Mouse (Mus musculus) urinary bladder, postnatal 36 days (tissue): ENCODE data around the gene Abi3.
"Not testable (repeated sequence)": the region's sequence is repeated elsewhere in the genome, so short reads cannot be mapped to it uniquely, and the experiment has no call there.

Experiments
- DNase-seq, 2 experiments: peaks; one replicate each; pipeline ENCODE4 v3.0.0; 2022; ENCODE audit warnings: low spot score in 2 of 2, mixed read lengths in 1 of 2

Gene Abi3

DNA sequence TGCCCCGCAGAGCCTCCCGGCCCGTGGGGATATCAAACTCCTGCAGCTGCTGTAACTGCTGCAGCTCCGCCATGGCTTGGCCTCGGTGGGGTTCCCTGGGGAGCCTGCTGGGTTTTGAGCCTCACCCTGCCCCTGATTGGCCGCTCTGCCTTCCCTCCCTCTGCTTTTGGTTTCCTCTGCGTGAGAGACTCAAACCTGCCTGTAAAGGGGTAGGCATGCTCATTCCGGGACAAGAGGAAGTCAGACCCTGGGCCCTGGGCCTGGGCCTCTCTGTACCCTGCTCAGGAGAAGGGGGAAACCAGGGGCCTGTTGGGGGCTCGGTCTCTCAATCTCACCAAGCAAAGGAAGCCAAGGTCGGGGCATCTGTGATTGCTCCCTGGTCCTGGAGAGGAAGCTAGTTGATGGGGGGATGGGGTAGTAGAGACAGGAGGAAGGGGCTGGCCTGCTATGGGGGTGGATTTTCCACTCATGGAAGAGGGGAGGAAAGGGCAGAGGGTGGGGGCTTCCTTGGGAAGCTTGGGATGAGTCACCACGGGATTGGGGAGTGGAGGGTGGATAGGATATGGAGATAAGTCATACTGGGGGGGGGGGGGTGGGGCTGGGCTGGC, at the start of gene Abi3:
Gene Abi3, minus strand, starts transcription at position 403 of the 608 bp plus-strand sequence.
- DNase-seq = no peak

DNA sequence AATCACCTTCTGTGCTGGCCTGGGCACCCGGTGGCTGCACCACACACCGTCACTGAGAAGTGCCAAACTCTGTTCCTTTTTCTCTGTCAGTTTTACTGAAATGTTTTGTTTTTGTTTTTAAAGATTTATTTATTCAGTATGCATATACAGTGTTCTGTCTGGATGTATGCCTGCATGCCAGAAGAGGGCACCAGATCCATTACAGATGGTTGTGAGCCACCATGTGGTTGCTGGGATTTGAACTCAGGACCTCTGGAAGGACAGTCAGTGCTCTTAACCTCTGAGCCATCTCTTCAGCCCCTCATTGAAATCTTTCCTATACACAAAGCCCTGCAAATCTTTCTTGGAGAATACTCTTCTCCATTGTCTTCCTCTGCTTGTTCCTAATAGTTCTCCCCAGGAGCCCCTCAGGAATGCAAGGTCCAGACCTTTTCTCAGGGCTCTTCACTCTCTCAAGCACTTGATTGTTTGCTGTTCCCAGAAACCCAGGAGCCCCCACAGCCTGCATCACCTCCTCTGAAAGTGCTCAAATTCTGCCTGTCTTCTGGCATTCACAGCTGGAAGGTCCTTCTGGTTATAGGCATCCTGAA, 48.3 kb upstream of the Abi3 start:
- no peak for DNase-seq

DNA sequence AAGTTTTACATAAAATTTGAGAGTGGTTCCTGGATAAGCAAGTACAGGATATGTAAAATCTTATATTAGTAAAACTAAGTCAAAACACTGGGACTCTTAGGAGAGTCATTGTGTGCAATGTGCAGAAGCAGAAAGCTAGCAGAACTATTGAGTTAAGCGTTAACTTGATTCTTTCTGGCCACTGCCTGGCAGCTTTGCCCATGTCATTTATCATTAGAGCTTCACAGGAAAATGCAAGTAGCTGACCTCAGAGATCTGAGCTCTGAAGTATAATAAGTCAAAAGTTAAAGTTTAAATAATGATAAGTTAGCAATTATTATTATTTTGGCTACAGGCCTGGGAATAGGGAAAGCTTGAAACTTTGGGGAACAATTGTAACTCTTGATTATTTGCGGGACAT, 37.6 kb upstream of the Abi3 start:
- DNase-seq = not testable (repeated sequence)

DNA sequence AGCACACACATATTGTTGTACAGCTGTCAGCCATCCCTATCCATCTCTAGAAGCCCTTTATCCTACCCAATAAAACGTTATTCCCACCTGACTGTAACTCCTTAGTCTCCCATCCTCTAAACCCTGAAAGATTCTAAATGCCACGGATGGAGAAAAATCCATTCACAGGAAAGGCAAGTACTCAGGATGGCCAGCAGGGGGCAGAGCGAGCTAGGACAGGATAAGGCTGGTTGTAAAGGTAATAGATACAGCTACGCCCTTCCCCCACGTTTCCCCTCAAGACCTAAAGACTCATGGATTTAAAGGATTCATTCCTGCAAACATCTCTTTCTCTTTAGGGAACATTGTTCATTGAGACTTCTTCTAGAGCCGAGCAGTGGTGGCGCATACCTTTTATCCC, 34.0 kb upstream of the Abi3 start:
- DNase-seq = peak; percentile 13 to 49

GRCm38 (mm10) chr11:95875804-95876203, 33.5 kb upstream of the Abi3 start:
- DNase-seq = no peak

DNA sequence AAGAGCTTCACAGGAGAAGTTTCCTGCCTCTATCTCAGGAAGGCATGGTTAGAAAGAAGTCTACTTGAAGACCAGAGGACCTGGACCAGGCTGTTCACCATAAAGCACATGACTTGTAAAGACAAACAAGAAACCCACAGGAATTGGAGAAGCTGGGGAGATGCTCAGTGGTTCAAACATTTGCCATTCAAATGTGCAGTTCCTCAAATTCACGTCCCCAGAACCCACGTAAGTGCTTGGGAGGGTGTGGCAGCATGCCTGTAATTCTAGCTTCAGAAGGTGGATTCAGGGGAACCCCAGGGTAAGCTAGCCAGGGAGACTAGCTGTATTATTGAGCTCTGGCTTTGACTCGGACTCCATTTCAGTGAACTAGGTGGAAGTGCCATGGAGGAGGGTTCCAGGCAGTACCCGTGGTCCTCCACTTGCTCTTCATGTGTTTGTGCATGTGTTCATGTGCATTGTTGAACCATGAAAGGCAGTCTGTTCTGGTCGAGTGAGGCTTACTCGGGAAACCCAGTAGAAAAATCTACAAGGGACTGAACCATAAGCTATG, 27.7 kb upstream of the Abi3 start:
- no peak for DNase-seq

DNA sequence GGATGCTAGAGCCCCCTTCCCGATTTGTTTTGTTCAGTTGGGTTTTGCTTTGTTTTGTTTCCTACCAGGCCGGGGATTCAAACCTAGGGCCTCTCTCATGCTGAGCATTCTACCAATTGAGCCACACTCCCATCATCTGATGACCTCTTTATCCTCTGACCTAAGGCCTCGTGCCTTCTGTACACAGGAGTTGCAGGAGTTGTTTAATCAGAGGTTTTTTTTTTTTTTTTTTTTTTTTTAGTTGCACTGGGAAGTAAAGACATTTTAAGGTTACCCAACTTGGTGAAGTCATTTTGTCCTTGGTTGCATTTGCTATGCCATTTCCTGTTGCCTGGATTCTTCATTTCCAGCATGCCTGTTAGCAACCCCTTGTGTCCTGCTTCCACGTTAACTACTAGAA, 27.2 kb upstream of the Abi3 start:
- no peak for DNase-seq

- no peak for DNase-seq
Measured at GRCm38 (mm10) chr11:95861397-95861796, 19.1 kb upstream of the Abi3 start.

- no peak for DNase-seq
Measured at GRCm38 (mm10) chr11:95860071-95860490, 17.8 kb upstream of the Abi3 start.

DNA sequence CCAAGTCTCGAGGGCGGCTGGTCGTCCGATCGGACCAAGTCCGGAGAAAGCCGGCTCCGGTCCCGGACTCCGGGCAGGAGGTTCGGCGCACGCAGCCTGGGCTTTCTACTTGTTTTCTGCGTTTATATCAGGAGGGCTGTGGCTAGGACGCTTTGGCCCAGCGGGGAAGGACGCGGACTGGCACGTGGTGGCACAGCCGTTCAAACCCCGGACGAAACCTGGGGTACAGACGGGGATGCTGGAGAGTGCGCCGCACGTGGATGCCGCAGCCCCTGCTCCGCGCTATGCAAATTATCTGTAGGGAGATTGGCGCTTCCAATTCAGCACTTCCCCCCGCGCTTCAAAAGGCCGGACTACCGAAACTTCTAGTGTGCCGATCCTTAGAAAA, 17.2 kb upstream of the Abi3 start:
- DNase-seq = peak in 1 of 2 experiments; percentile 68

DNA sequence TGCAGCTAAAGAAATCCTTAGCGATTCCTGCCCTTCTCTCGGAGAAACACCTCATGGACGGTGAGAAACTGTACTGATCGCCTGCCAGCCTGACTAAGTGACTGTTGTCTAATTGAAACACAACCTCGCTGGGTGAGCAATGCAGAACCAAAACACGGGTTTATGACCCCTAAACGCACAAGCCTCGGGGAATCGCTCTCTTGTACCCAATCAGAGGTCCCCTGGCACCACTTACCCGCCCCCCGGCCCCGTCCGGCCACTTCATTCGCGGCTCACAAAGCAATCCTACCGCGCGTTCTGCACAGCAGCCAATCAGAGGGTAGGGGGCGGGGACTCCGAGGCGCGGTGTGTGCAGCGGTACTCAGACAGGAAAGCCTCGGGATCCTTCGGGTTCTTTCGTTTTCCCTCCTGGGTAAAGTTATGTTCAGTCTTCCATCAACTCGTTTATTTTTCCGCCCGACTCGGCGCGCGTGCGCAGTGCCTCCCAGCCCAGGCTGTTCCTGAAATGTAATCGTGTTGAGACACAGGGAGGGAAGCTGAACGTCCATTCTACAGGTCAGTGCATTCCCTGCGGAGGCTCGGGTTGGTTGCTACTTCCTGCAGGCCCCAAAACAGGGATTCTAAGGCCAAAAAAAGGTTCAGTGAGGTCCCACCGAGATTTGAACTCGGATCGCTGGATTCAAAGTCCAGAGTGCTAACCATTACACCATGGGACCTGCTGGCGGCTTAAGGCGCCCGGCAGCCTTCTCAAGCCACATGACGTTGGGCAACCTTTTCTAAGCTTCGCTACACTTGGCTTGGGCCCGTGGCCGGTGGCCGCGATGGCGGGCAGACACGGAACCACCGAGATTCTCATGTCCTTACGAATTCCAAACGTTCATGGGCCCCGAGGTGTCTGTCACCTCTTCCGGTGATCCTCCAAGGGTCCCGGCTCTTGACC, 16.5 kb upstream of the Abi3 start:
- peak; percentile 94 to 97 for DNase-seq

- no peak for DNase-seq
Measured at GRCm38 (mm10) chr11:95857716-95858527, 15.6 kb upstream of the Abi3 start.

DNA sequence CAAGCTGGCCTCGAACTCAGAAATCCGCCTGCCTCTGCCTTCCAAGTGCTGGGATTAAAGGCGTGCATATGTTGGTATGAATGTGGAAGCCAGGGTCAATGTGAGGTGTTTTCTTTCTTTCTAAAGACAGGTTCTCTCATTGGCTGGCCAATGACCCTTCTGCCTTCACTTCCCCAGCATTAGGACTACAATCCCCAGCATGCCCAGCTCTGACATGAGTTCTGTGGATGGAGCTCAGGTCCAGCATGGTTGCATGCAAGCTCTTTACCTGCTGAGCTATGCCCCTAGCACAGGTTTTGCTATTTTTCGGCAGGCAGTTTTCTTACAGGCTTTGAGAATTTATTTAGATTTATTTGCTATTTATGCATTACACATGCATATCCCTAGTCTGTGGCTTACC, 15.0 kb upstream of the Abi3 start:
- no peak for DNase-seq

DNA sequence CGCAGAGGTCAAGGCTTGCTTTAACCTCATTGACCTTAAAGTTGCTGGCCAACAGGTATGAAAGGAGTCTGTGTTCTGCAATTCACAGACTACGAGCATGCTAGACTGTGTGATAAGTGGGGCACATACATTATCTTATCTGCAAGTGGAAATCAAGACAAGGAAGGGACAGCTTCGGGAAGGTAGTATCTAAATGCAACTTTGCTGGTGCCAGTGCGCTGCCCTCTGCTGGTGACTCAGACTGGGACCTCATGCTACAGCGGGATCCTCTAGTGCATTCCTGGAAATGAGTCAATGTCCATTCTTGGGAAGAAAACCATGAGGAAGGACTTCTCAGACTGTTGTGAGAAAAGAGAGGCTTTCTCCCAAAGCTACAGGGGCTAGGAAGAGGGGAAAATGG, 11.4 kb upstream of the Abi3 start:
- peak; percentile 35 to 70 for DNase-seq

DNA sequence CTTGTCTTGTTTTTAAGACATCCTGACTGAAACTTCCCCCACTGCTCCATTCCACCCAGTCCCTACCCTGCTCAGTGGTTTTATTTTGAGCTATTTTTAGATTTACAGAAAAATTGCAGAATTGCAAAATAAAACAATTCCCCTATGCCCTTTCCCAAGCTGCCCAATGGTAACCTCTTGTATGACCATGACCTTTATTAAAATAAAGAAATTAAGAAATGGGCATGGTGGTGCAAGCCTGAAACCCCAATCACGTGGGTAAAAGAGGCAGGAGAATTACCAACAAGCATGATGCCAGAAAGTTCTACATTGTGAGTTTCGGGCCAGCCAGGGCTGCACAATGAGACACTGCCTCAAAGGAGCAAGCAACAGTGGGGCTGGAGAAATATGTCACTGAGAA, 8.6 kb upstream of the Abi3 start:
- DNase-seq = no peak

GRCm38 (mm10) chr11:95844935-95845334, 2.7 kb upstream of the Abi3 start:
- no peak for DNase-seq

DNA sequence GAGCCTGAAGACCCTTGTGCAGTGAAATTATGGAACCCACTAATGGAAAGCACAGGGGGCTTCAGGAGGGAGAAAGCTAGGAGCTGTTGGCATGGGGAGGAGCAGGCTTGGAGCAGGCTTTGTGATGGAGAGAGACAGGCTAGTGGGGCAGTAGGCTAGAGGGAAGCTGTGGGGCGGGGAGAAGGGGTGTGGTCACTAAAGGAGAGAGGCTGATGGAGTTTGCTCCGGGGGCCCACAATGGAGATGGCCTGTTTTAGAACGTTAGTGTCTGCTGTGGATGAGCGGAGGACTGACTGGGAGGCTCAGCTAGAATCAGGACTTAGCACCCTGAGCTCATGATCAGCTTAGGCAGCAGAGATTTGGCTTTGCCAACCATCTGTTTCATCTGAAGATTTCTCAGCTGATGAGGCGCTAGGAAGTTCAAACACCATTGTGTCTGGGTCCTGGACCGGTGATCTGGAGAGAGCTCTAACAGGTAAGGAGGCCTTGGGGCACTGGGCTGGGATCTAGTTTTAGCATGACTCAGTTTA, 1.2 kb upstream of the Abi3 start:
- DNase-seq = no peak

DNA sequence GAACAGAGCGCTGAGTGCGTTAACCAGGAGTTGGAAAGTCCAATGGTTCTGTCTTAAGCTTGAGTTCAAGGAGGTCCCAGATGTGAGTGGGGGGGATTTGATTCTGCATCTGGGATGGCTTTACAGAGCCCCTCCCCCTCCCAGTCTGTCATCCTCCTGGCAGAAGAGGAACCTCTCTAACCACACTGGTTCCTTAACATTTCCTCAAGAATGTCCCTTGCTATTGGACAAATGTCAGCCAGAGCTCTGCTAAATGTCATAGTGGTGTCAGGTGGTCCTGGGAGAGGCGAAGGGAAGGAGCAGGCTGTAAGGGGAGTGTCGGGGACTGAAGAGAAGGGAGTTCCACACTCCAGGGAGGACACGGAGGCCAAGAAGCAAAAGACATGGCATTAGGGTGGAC, 677 bp upstream of the Abi3 start:
- no peak for DNase-seq

GRCm38 (mm10) chr11:95841498-95841830, 812 bp downstream of the Abi3 start:
- no peak for DNase-seq

DNA sequence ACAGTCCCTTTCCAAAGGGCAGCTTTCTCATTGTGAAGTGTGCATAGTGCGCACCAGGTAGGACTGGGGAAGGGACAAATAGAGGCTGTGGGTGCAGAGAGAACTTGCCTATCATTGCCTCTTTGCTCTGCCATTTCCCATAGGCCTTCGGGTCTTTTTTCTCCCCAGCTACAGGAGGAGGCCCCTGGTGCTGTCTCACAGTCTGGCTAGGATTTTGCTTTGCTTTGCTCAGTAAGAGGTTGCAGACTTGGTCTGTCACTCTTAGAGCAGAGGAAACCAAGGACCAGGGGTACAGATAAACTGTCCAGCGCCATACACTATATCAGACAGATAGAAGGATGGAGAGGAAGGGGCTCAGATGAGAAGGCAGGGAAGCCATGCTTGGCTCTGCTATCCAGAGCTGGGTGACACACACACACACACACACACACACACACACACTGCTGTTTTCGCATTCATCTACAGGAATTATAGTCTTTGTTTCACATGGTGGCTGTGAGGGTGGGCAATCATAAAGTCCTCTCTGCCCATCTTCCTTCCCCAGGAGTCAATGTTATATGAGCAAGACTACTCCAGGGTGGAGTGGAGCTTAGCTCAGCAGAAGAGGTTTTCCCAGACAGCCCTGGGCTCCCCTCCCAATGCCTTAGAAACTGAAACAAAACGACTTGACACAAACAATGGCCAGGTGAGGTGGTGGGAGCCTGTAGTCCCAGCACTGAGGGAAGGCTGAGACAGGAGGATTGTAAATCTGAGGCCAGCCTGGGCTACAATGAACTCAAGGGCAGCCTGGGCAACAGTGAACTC, 1.4 kb downstream of the Abi3 start:
- no peak for DNase-seq
